Mouse (Mus musculus): ENCODE results near the gene Fam110a. TPM values are rescaled to one million over a fixed set of nuclear protein-coding genes. Genes with fewer than 3 reads are reported as not detected.

Gene Fam110a
- 99.4 and 149 TPM in 2 replicates for polyA plus RNA-seq (2016; fragmentation: Nextera tagmentation; extraction: Ambion mirVana)

- peaks cover 59% of the 10 kb centered on the region for H3K4me1 ChIP-seq (replicated peaks)
- peaks cover 24% of the 10 kb centered on the region for H3K36me3 ChIP-seq
- H3K9me3 ChIP-seq = no peaks in the 10 kb centered on the region
- under 1% methylated on average over 46 of the region's 46 CpGs for WGBS
- peaks cover 10% of the 10 kb centered on the region for H3K27me3 ChIP-seq (ENCODE audit: insufficient read depth, poor library complexity, severe bottlenecking)
- DNase-seq (ENCODE audit: low spot score) = peak; percentile 94
- H3K4me3 ChIP-seq = peak within 1 kb of the TSS; percentile 87
- H3K27ac ChIP-seq = peak within 1 kb of the TSS; percentile 96
These were observed at the start of gene Fam110a for GRCm38 (mm10) chr2:151979470-151980354. Gene Fam110a (minus strand): TSS chr2:151980219.

- Histone ChIP-seq H3K4me3 (peak overlapping the region; percentile 61), H3K9me3 (no peaks in the 10 kb centered on the region), H3K4me1 (replicated peaks) (peaks cover 28% of the 10 kb centered on the region), H3K36me3 (no peaks in the 10 kb centered on the region), H3K27ac (peak overlapping the region; percentile 83), H3K27me3 (ENCODE audit: insufficient read depth, poor library complexity, severe bottlenecking) (peaks cover 56% of the 10 kb centered on the region)
- 2% methylated on average over 54 of the region's 54 CpGs for WGBS
- peak; percentile 96 for DNase-seq (ENCODE audit: low spot score)
These were observed 49.4 kb upstream of the Fam110a start for GRCm38 (mm10) chr2:152029252-152030082.

GRCm38 (mm10) chr2:152024883-152025422, 44.9 kb upstream of the Fam110a start:
- H3K9me3 ChIP-seq = no peaks in the 10 kb centered on the region
- peak; percentile 60 for DNase-seq (ENCODE audit: low spot score)

GRCm38 (mm10) chr2:152022022-152022421, 42.0 kb upstream of the Fam110a start:
- DNase-seq (ENCODE audit: low spot score) = no peak
- Histone ChIP-seq H3K27ac (no peak overlapping the region), H3K9me3 (no peaks in the 10 kb centered on the region), H3K4me1 (replicated peaks) (peaks cover 37% of the 10 kb centered on the region), H3K4me3 (no peak overlapping the region), H3K36me3 (no peaks in the 10 kb centered on the region), H3K27me3 (ENCODE audit: insufficient read depth, poor library complexity, severe bottlenecking) (no peaks in the 10 kb centered on the region)

More at GRCm38 (mm10) chr2:152024883-152025422, 44.9 kb upstream of the Fam110a start:
- peak overlapping the region; percentile 36; the same call in 1 of the 2 replicates for H3K27ac ChIP-seq
- peaks cover 23% of the 10 kb centered on the region for H3K27me3 ChIP-seq (ENCODE audit: insufficient read depth, poor library complexity, severe bottlenecking)
- 54% methylated on average over 11 of the region's 11 CpGs for WGBS
- no peak overlapping the region for H3K4me3 ChIP-seq
- peaks cover 42% of the 10 kb centered on the region for H3K4me1 ChIP-seq (replicated peaks)
- H3K36me3 ChIP-seq = no peaks in the 10 kb centered on the region

- no peak overlapping the region; the same call in 1 of the 2 replicates for H3K27ac ChIP-seq
- no peaks in the 10 kb centered on the region for H3K27me3 ChIP-seq (ENCODE audit: insufficient read depth, poor library complexity, severe bottlenecking)
- peak; percentile 72 for DNase-seq (ENCODE audit: low spot score)
- no peaks in the 10 kb centered on the region for H3K36me3 ChIP-seq
- WGBS = 25% methylated on average over 6 of the region's 6 CpGs
- H3K9me3 ChIP-seq = no peaks in the 10 kb centered on the region
- H3K4me1 ChIP-seq (replicated peaks) = peaks cover 35% of the 10 kb centered on the region
- no peak overlapping the region for H3K4me3 ChIP-seq
These were observed 40.2 kb upstream of the Fam110a start for GRCm38 (mm10) chr2:152020255-152020654.

GRCm38 (mm10) chr2:152016666-152017065, 36.6 kb upstream of the Fam110a start:
- Histone ChIP-seq H3K27ac (no peak overlapping the region), H3K4me3 (no peak overlapping the region), H3K27me3 (ENCODE audit: insufficient read depth, poor library complexity, severe bottlenecking) (no peaks in the 10 kb centered on the region), H3K4me1 (replicated peaks) (peaks cover 30% of the 10 kb centered on the region), H3K36me3 (no peaks in the 10 kb centered on the region), H3K9me3 (no peaks in the 10 kb centered on the region)
- DNase-seq (ENCODE audit: low spot score) = no peak
- WGBS = 76% methylated on average over 9 of the region's 9 CpGs

GRCm38 (mm10) chr2:152015997-152016396, 36.0 kb upstream of the Fam110a start:
- Histone ChIP-seq H3K4me1 (replicated peaks) (peaks cover 31% of the 10 kb centered on the region), H3K27ac (peak overlapping the region; percentile 59; the same call in 1 of the 2 replicates), H3K36me3 (no peaks in the 10 kb centered on the region), H3K4me3 (no peak overlapping the region), H3K9me3 (no peaks in the 10 kb centered on the region), H3K27me3 (ENCODE audit: insufficient read depth, poor library complexity, severe bottlenecking) (no peaks in the 10 kb centered on the region)
- DNase-seq (ENCODE audit: low spot score) = no peak
- 51% methylated on average over 4 of the region's 4 CpGs for WGBS

GRCm38 (mm10) chr2:152012701-152013100, 32.7 kb upstream of the Fam110a start:
- H3K4me3 ChIP-seq = no peak overlapping the region
- H3K4me1 ChIP-seq (replicated peaks) = peaks cover 28% of the 10 kb centered on the region
- WGBS = 75% methylated on average over 2 of the region's 2 CpGs
- no peak for DNase-seq (ENCODE audit: low spot score)
- H3K27ac ChIP-seq = no peak overlapping the region
- no peaks in the 10 kb centered on the region for H3K9me3 ChIP-seq
- H3K36me3 ChIP-seq = no peaks in the 10 kb centered on the region
- H3K27me3 ChIP-seq (ENCODE audit: insufficient read depth, poor library complexity, severe bottlenecking) = no peaks in the 10 kb centered on the region

GRCm38 (mm10) chr2:152012222-152012621, 32.2 kb upstream of the Fam110a start:
- H3K27ac ChIP-seq = peak overlapping the region; percentile 50; the same call in 1 of the 2 replicates

GRCm38 (mm10) chr2:152011724-152012123, 31.7 kb upstream of the Fam110a start:
- 46% methylated on average over 2 of the region's 2 CpGs for WGBS
- Histone ChIP-seq H3K4me1 (replicated peaks) (peaks cover 33% of the 10 kb centered on the region), H3K36me3 (no peaks in the 10 kb centered on the region), H3K9me3 (no peaks in the 10 kb centered on the region), H3K4me3 (no peak overlapping the region), H3K27ac (peak overlapping the region; percentile 50), H3K27me3 (ENCODE audit: insufficient read depth, poor library complexity, severe bottlenecking) (no peaks in the 10 kb centered on the region)
- no peak for DNase-seq (ENCODE audit: low spot score)

More at GRCm38 (mm10) chr2:152012222-152012621, 32.2 kb upstream of the Fam110a start:
- no peak for DNase-seq (ENCODE audit: low spot score)
- Histone ChIP-seq H3K9me3 (no peaks in the 10 kb centered on the region), H3K4me1 (replicated peaks) (peaks cover 33% of the 10 kb centered on the region), H3K4me3 (no peak overlapping the region), H3K27me3 (ENCODE audit: insufficient read depth, poor library complexity, severe bottlenecking) (no peaks in the 10 kb centered on the region), H3K36me3 (no peaks in the 10 kb centered on the region)
- WGBS = 83% methylated on average over 4 of the region's 4 CpGs

- H3K36me3 ChIP-seq = no peaks in the 10 kb centered on the region
- H3K4me1 ChIP-seq (replicated peaks) = peaks cover 27% of the 10 kb centered on the region
- H3K27me3 ChIP-seq (ENCODE audit: insufficient read depth, poor library complexity, severe bottlenecking) = no peaks in the 10 kb centered on the region
- no peaks in the 10 kb centered on the region for H3K9me3 ChIP-seq
- no peak for DNase-seq (ENCODE audit: low spot score)
- no peak overlapping the region for H3K4me3 ChIP-seq
- 90% methylated on average over 7 of the region's 7 CpGs for WGBS
- H3K27ac ChIP-seq = no peak overlapping the region
These were observed 30.6 kb upstream of the Fam110a start for GRCm38 (mm10) chr2:152010661-152011060.

GRCm38 (mm10) chr2:152010251-152010650, 30.2 kb upstream of the Fam110a start:
- Histone ChIP-seq H3K36me3 (no peaks in the 10 kb centered on the region), H3K27me3 (ENCODE audit: insufficient read depth, poor library complexity, severe bottlenecking) (no peaks in the 10 kb centered on the region), H3K4me3 (no peak overlapping the region), H3K4me1 (replicated peaks) (peaks cover 23% of the 10 kb centered on the region), H3K9me3 (no peaks in the 10 kb centered on the region), H3K27ac (no peak overlapping the region)
- WGBS = 82% methylated on average over 9 of the region's 9 CpGs
- no peak for DNase-seq (ENCODE audit: low spot score)

Data from hindbrain, embryonic 10.5 days (tissue).